Mouse (Mus musculus) brain, embryonic 14.5 days (tissue): Measurements from ENCODE around the gene Prtg. TPM values are rescaled to one million over a fixed set of nuclear protein-coding genes. Genes with fewer than 3 reads are reported as not detected.

Source experiments
- DNase-seq: peaks from one replicate; pipeline ENCODE4 v3.0.0-alpha.2; 2011; ENCODE audit warnings: low read depth
- CTCF ChIP-seq: fragments of 200-500 bp; IDR thresholded peaks from 2 replicates; pipeline ENCODE4 v1.5.1; 2012; ENCODE audit warnings: inconsistent platforms, mild to moderate bottlenecking, moderate library complexity, borderline replicate concordance; ENCODE audit not compliant: insufficient read depth, insufficient read length; ENCODE audit errors: extremely low read depth
- POLR2A ChIP-seq: fragments of 200-500 bp; IDR thresholded peaks from 2 replicates; pipeline ENCODE4 v1.6.1; 2012; ENCODE audit warnings: mild to moderate bottlenecking, inconsistent platforms, borderline replicate concordance; ENCODE audit not compliant: poor library complexity, insufficient read depth, insufficient read length, severe bottlenecking; ENCODE audit errors: extremely low read depth
- polyA plus RNA-seq: library from polyadenylated mRNA; depleted of rRNA; stranded (reverse); fragments of >200 nt; gene quantifications from 2 replicates; pipeline ENCODE4 v1.2.3, GENCODE M21; 2012; rRNA removed

The Prtg gene
- 0.66 and 0.86 TPM in 2 replicates for polyA plus RNA-seq

GRCm38 (mm10) chr9:72806731-72807419 lies at the start of gene Prtg:
Prtg (plus strand) TSS chr9:72806874.
- TF ChIP-seq CTCF (no peak), POLR2A (no peak)
- DNase-seq = peak; percentile 47

GRCm38 (mm10) chr9:72757143-72757542 lies 49.5 kb upstream of the Prtg start:
- TF ChIP-seq POLR2A (no peak), CTCF (no peak)
- DNase-seq = no peak

GRCm38 (mm10) chr9:72758705-72759131 lies 48.0 kb upstream of the Prtg start:
- TF ChIP-seq POLR2A = no peak
- no peak for TF ChIP-seq CTCF
- DNase-seq = no peak

GRCm38 (mm10) chr9:72763050-72763718 lies 43.5 kb upstream of the Prtg start:
- TF ChIP-seq CTCF = no peak
- no peak for TF ChIP-seq POLR2A
- peak; percentile 86 for DNase-seq

GRCm38 (mm10) chr9:72766789-72767349 lies 39.8 kb upstream of the Prtg start:
- DNase-seq = peak; percentile 94
- TF ChIP-seq POLR2A (no peak), CTCF (peak; percentile 94)

GRCm38 (mm10) chr9:72775022-72775421 lies 31.7 kb upstream of the Prtg start:
- no peak for DNase-seq
- TF ChIP-seq CTCF = no peak
- no peak for TF ChIP-seq POLR2A

- DNase-seq = no peak
- TF ChIP-seq CTCF (no peak), POLR2A (no peak)
Observed at GRCm38 (mm10) chr9:72779004-72779403, 27.7 kb upstream of the Prtg start.

- no peak for DNase-seq
- no peak for TF ChIP-seq POLR2A
- no peak for TF ChIP-seq CTCF
Observed at GRCm38 (mm10) chr9:72779733-72780132, 26.9 kb upstream of the Prtg start.

GRCm38 (mm10) chr9:72780694-72781093 lies 26.0 kb upstream of the Prtg start:
- TF ChIP-seq CTCF (no peak), POLR2A (no peak)
- DNase-seq = no peak

GRCm38 (mm10) chr9:72781466-72781865 lies 25.2 kb upstream of the Prtg start:
- DNase-seq = no peak
- TF ChIP-seq POLR2A (no peak), CTCF (no peak)

- no peak for TF ChIP-seq CTCF
- TF ChIP-seq POLR2A = no peak
- no peak for DNase-seq
Observed at GRCm38 (mm10) chr9:72782121-72782520, 24.6 kb upstream of the Prtg start.

- no peak for DNase-seq
- no peak for TF ChIP-seq CTCF
- TF ChIP-seq POLR2A = no peak
Observed at GRCm38 (mm10) chr9:72787732-72788131, 18.9 kb upstream of the Prtg start.

- TF ChIP-seq POLR2A (no peak), CTCF (no peak)
- no peak for DNase-seq
Observed at GRCm38 (mm10) chr9:72790530-72791212, 16.0 kb upstream of the Prtg start.

GRCm38 (mm10) chr9:72791213-72791582 lies 15.5 kb upstream of the Prtg start:
- no peak for DNase-seq
- no peak for TF ChIP-seq POLR2A
- TF ChIP-seq CTCF = no peak

- DNase-seq = no peak
- TF ChIP-seq POLR2A = no peak
- TF ChIP-seq CTCF = no peak
Observed at GRCm38 (mm10) chr9:72791681-72792080, 15.0 kb upstream of the Prtg start.
